Comparison of ENCODE assay signal across 8 mouse cellular contexts in the genomic region with DNA sequence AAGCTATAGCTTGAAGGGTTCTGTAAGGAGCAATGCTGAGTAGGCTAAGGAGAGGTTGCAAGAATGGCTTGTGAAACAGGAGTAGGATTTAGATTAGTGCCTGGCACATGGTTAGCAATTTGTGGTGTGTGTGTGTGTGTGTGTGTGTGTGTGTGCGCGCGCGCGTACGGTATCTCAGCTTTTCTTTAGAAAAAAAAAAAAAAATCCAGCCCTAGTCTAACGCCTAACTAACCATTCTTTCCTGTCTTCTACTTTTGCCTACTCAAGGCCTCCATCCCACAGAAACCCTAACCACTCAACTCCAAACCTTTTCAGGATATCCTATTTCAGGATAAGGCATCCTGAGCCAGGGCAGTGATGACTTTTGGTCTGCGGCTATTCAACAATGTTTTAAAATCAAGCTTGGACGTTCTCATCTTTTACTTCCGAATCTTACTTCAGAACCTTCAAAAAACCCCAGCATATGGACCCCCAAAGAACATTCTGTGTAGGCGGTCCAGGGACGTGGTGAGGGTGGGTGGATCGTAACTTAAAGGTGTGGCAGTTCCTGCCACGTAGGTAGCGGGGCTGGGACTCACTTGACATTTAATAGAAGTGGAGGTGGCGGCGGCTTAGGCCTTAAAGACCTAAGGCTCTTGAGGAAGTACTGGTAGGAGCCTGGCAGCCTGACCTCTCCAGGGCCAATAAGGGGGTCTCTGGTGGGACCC. TPM values are rescaled to one million over a fixed set of nuclear protein-coding genes. Genes with fewer than 3 reads are reported as not detected.
DNase-seq lines count a peak whose midpoint lies in the region; ATAC-seq and TF ChIP-seq lines count a peak whose summit lies in the region.

No protein-coding gene starts in this region.

- TF ChIP-seq CTCF in bone marrow, adult 2 months (IDR thresholded peaks at IDR 0.05; ENCODE audit: control insufficient read depth, insufficient read depth, low read length) = no peak

- peak overlapping the region; percentile 85 for H3K4me2 ChIP-seq in kidney, embryonic 16.5 days (replicated peaks; ENCODE audit: low read depth, low read length)
- H3K4me2 ChIP-seq in hindbrain, embryonic 13.5 days = peak overlapping the region; percentile 77
- peak overlapping the region; percentile 84 for H3K4me2 ChIP-seq in midbrain, embryonic 14.5 days (ENCODE audit: low read length)

- no peak for TF ChIP-seq POLR2A in bone marrow, adult 2 months (IDR thresholded peaks at IDR 0.05; ENCODE audit: borderline replicate concordance, control insufficient read depth, low read depth, low read length)

- H3K4me1 ChIP-seq in kidney, embryonic 16.5 days (ENCODE audit: insufficient read depth, low read length) = peaks cover 30% of the 10 kb centered on the region
- peaks cover 5% of the 10 kb centered on the region for H3K4me1 ChIP-seq in bone marrow, adult 2 months (ENCODE audit: control insufficient read depth, insufficient read depth, low read length)
- H3K4me1 ChIP-seq in hindbrain, embryonic 13.5 days (replicated peaks) = peaks cover 33% of the 10 kb centered on the region
- peaks cover 17% of the 10 kb centered on the region for H3K4me1 ChIP-seq in midbrain, embryonic 14.5 days (ENCODE audit: control insufficient read depth, insufficient read depth, low read length)

- WGBS in kidney, embryonic 16.5 days = 37% methylated on average over 17 of the region's 17 CpGs
- WGBS in bone marrow, adult 2 months = 20% methylated on average over 17 of the region's 17 CpGs
- 39% methylated on average over 17 of the region's 17 CpGs for WGBS in hindbrain, embryonic 13.5 days
- WGBS in midbrain, embryonic 14.5 days = 43% methylated on average over 17 of the region's 17 CpGs

- ATAC-seq in kidney, embryonic 16.5 days (ENCODE audit: low FRiP score, low TSS enrichment) = no peak
- ATAC-seq in hindbrain, embryonic 13.5 days (ENCODE audit: low FRiP score) = no peak
- no peak for ATAC-seq in midbrain, embryonic 14.5 days (ENCODE audit: low FRiP score, low TSS enrichment)

- H3K9me3 ChIP-seq in kidney, embryonic 16.5 days (ENCODE audit: low read length) = no peaks in the 10 kb centered on the region
- H3K9me3 ChIP-seq in hindbrain, embryonic 13.5 days = no peaks in the 10 kb centered on the region
- no peaks in the 10 kb centered on the region for H3K9me3 ChIP-seq in midbrain, embryonic 14.5 days (ENCODE audit: control insufficient read depth, low read length)

- peak overlapping the region; percentile 51; the same call in 1 of the 2 replicates for H3K27ac ChIP-seq in kidney, embryonic 16.5 days (ENCODE audit: low read length)
- H3K27ac ChIP-seq in bone marrow, adult 2 months (ENCODE audit: control insufficient read depth, insufficient read depth, low read depth, low read length, poor library complexity) = peak overlapping the region; percentile 96
- H3K27ac ChIP-seq in hindbrain, embryonic 13.5 days = peak overlapping the region; percentile 98
- peak overlapping the region; percentile 38 for H3K27ac ChIP-seq in midbrain, embryonic 14.5 days (replicated peaks; ENCODE audit: low read depth, low read length)

- H3K36me3 ChIP-seq in kidney, embryonic 16.5 days (ENCODE audit: insufficient read depth, low read length) = no peaks in the 10 kb centered on the region
- peaks cover 5% of the 10 kb centered on the region; the same call in 1 of the 2 replicates for H3K36me3 ChIP-seq in hindbrain, embryonic 13.5 days
- H3K36me3 ChIP-seq in midbrain, embryonic 14.5 days (ENCODE audit: control insufficient read depth, insufficient read depth, low read length) = no peaks in the 10 kb centered on the region

- H3K4me3 ChIP-seq in kidney, embryonic 16.5 days (ENCODE audit: low read length) = peak overlapping the region; percentile 88
- H3K4me3 ChIP-seq in bone marrow, adult 2 months (replicated peaks; ENCODE audit: control insufficient read depth, low read depth, low read length) = peak overlapping the region; percentile 83
- peak overlapping the region; percentile 93 for H3K4me3 ChIP-seq in hindbrain, embryonic 13.5 days
- peak overlapping the region; percentile 89 for H3K4me3 ChIP-seq in midbrain, embryonic 14.5 days (replicated peaks; ENCODE audit: low read depth, low read length)

- H3K27me3 ChIP-seq in kidney, embryonic 16.5 days (ENCODE audit: insufficient read depth, low read length) = no peaks in the 10 kb centered on the region
- H3K27me3 ChIP-seq in hindbrain, embryonic 13.5 days = no peaks in the 10 kb centered on the region
- no peaks in the 10 kb centered on the region for H3K27me3 ChIP-seq in midbrain, embryonic 14.5 days (ENCODE audit: control insufficient read depth, insufficient read depth, low read length)

- peak overlapping the region; percentile 98 for H3K9ac ChIP-seq in kidney, embryonic 16.5 days (replicated peaks; ENCODE audit: low read length)
- H3K9ac ChIP-seq in hindbrain, embryonic 13.5 days = peak overlapping the region; percentile 95
- H3K9ac ChIP-seq in midbrain, embryonic 14.5 days (replicated peaks; ENCODE audit: low read length) = peak overlapping the region; percentile 90

- no peak for DNase-seq in kidney, adult 11 months
- DNase-seq in midbrain, embryonic 14.5 days = no peak
- no peak for DNase-seq in cerebellum, postnatal 4 days (ENCODE audit: low spot score in 2 of 2)
- no peak for DNase-seq in cerebellum, postnatal 14 days
- DNase-seq in gastrocnemius, postnatal 25 days = no peak

RNA-seq across cellular contexts. Expression of a gene that starts 0.5 kb away (rescaled TPM):
- polyA plus RNA-seq in kidney, embryonic 16.5 days (2015; fragmentation: Nextera tagmentation; extraction: Ambion mirVana) = 87.3 and 87.6 TPM in 2 replicates
- 13.3 and 26.0 TPM in 2 replicates for polyA plus RNA-seq in bone marrow, adult 2 months (2011; ENCODE audit: insufficient read depth, insufficient read length, low replicate concordance, missing spikeins)
- polyA plus RNA-seq in hindbrain, embryonic 13.5 days (2015; fragmentation: Nextera tagmentation; extraction: Ambion mirVana) = 52.3 and 56.3 TPM in 2 replicates
- polyA plus RNA-seq in midbrain, embryonic 14.5 days (2014; fragmentation: Nextera tagmentation; extraction: Ambion mirVana) = 47.6 and 58.2 TPM in 2 replicates
- total RNA-seq in gastrocnemius, postnatal 25 days (2021) = 10 to 100 TPM; 12.8 to 18.0 TPM

RNA-seq across cellular contexts. Expression of a gene that starts 43.1 kb away (rescaled TPM):
- polyA plus RNA-seq in kidney, embryonic 16.5 days (2015; fragmentation: Nextera tagmentation; extraction: Ambion mirVana) = 42.8 and 44.5 TPM in 2 replicates
- 4.7 and 11.0 TPM in 2 replicates for polyA plus RNA-seq in bone marrow, adult 2 months (2011; ENCODE audit: insufficient read depth, insufficient read length, low replicate concordance, missing spikeins)
- polyA plus RNA-seq in hindbrain, embryonic 13.5 days (2015; fragmentation: Nextera tagmentation; extraction: Ambion mirVana) = 17.1 and 18.1 TPM in 2 replicates
- polyA plus RNA-seq in midbrain, embryonic 14.5 days (2014; fragmentation: Nextera tagmentation; extraction: Ambion mirVana) = 10.8 and 14.6 TPM in 2 replicates
- total RNA-seq in gastrocnemius, postnatal 25 days (2021) = 1 to 10 TPM; 3.5 to 3.7 TPM

Comparison
In these comparisons a context has a peak if more than half of its experiments do, and no peak if none do; other contexts are left out.
1. H3K27ac ChIP-seq: peak in every context shown above with its lines; median percentile 98 in hindbrain, embryonic 13.5 days; 96 in bone marrow, adult 2 months; 51 in kidney, embryonic 16.5 days; 38 in midbrain, embryonic 14.5 days.